Mouse (Mus musculus) lung, embryonic 16.5 days (tissue): ENCODE results near the gene Colgalt2. TPM values are rescaled to one million over a fixed set of nuclear protein-coding genes. Genes with fewer than 3 reads are reported as not detected.

Source experiments
- ATAC-seq: fragments of 200-750 bp; cut with Nextera tagmentation; 2 replicates; pipeline ENCODE4 v1.8.0; 2017; ENCODE audit warnings: low read depth, mild to moderate bottlenecking, moderate library complexity
- H3K27ac ChIP-seq: fragments of 300-500 bp; sonication (generic); 2 replicates; pipeline ENCODE4 v1.5.1; 2014; ENCODE audit warnings: mild to moderate bottlenecking, control low read depth, low read length
- H3K27me3 ChIP-seq: fragments of 300-500 bp; sonication (generic); 2 replicates; pipeline ENCODE4 v1.6.1; 2014; ENCODE audit warnings: low read depth, low read length, mixed read lengths; ENCODE audit not compliant: control insufficient read depth, insufficient read depth
- H3K36me3 ChIP-seq: fragments of 300-500 bp; sonication (generic); 2 replicates; pipeline ENCODE4 v1.6.1; 2014; ENCODE audit warnings: low read length; ENCODE audit not compliant: control insufficient read depth, insufficient read depth
- H3K4me1 ChIP-seq: fragments of 300-500 bp; sonication (generic); replicated peaks from 2 replicates; pipeline ENCODE4 v1.6.1; 2014; ENCODE audit warnings: low read length, mixed read lengths; ENCODE audit not compliant: control insufficient read depth, insufficient read depth
- H3K4me2 ChIP-seq: fragments of 300-500 bp; sonication (generic); 2 replicates; pipeline ENCODE4 v1.6.1; 2014; ENCODE audit warnings: low read depth, low read length, control low read depth
- H3K4me3 ChIP-seq: fragments of 300-500 bp; sonication (generic); 2 replicates; pipeline ENCODE4 v1.5.1; 2014; ENCODE audit warnings: mild to moderate bottlenecking, low read length, control low read depth
- H3K9ac ChIP-seq: fragments of 300-500 bp; sonication (generic); 2 replicates; pipeline ENCODE4 v1.6.1; 2014; ENCODE audit warnings: low read length, control low read depth
- H3K9me3 ChIP-seq: fragments of 300-500 bp; sonication (generic); 2 replicates; pipeline ENCODE4 v1.6.1; 2016; ENCODE audit warnings: low read length; ENCODE audit not compliant: control insufficient read depth
- WGBS: fragments of 180-500 bp; shearing (Covaris S2); extraction: QIAGEN DNeasy Blood & Tissue Kit; methylation state at CpG from one replicate; pipeline ENCODE4 v1.1.7; 2014; 5-methylcytosine and 5-hydroxymethylcytosine counted together
- polyA plus RNA-seq: library from polyadenylated mRNA; unstranded; fragments of >200 nt; fragmentation: Nextera tagmentation; extraction: Ambion mirVana; gene quantifications from 2 replicates; pipeline ENCODE4 v1.2.1, GENCODE M21; 2015

The Colgalt2 gene
- polyA plus RNA-seq, 1 experiment from 2014 or later = 1.3 TPM

DNA sequence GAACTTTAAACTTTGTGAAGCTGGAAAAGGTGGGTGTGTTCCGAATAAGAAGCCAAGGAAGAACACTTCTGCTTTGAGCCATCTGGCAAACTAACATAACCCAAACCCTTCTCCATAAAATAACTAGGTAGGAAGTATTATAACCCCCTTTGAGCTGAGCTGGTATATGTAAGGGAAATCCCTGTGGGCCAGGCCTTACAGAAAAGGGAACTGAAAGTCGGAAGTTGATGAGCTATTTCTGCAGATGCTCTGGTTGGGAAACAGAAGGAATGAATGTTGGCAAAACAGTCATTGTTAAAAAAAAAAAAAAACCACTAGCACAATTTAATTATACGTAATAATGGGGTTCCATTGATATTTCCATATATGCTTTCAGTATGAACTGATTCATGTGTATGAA is 129.1 kb downstream of the Colgalt2 start:
- Histone ChIP-seq H3K27me3 (no peaks in the 10 kb centered on the region), H3K4me3 (no peak overlapping the region), H3K36me3 (peaks cover 5% of the 10 kb centered on the region; the same call in 1 of the 2 replicates), H3K4me1 (peaks cover 7% of the 10 kb centered on the region), H3K4me2 (no peak overlapping the region), H3K27ac (no peak overlapping the region), H3K9ac (no peak overlapping the region), H3K9me3 (no peaks in the 10 kb centered on the region)
- ATAC-seq = no peak
- 81% methylated on average over 3 of the region's 3 CpGs for WGBS

GRCm38 (mm10) chr1:152531498-152531897 is 131.9 kb downstream of the Colgalt2 start:
- Histone ChIP-seq H3K27ac (no peak overlapping the region), H3K4me1 (peaks cover 4% of the 10 kb centered on the region), H3K27me3 (no peaks in the 10 kb centered on the region), H3K4me2 (0 out of 2 replicates have a peak overlapping the region, but pooled peaks have one; percentile 4), H3K4me3 (no peak overlapping the region), H3K36me3 (no peaks in the 10 kb centered on the region), H3K9me3 (no peaks in the 10 kb centered on the region), H3K9ac (no peak overlapping the region)
- 32% methylated on average over 15 of the region's 15 CpGs for WGBS
- ATAC-seq = peak; percentile 20; the same call in 1 of the 2 replicates

- WGBS = 80% methylated on average over 7 of the region's 7 CpGs
- no peak overlapping the region for H3K4me3 ChIP-seq
- H3K4me2 ChIP-seq = no peak overlapping the region
- no peak overlapping the region for H3K27ac ChIP-seq
- no peaks in the 10 kb centered on the region for H3K27me3 ChIP-seq
- no peak overlapping the region for H3K9ac ChIP-seq
- ATAC-seq = no peak
- peaks cover 4% of the 10 kb centered on the region for H3K4me1 ChIP-seq
- H3K36me3 ChIP-seq = peaks cover 10% of the 10 kb centered on the region
- no peaks in the 10 kb centered on the region for H3K9me3 ChIP-seq
These were observed 134.9 kb downstream of the Colgalt2 start for GRCm38 (mm10) chr1:152534531-152534930.

- Histone ChIP-seq H3K4me3 (no peak overlapping the region), H3K27ac (no peak overlapping the region), H3K36me3 (peaks cover 11% of the 10 kb centered on the region), H3K9ac (no peak overlapping the region), H3K27me3 (no peaks in the 10 kb centered on the region), H3K4me1 (peaks cover 3% of the 10 kb centered on the region), H3K9me3 (no peaks in the 10 kb centered on the region), H3K4me2 (no peak overlapping the region)
- 59% methylated on average over 16 of the region's 16 CpGs for WGBS
- no peak for ATAC-seq
These were observed 136.9 kb downstream of the Colgalt2 start for GRCm38 (mm10) chr1:152536416-152537018.

- Histone ChIP-seq H3K4me1 (no peaks in the 10 kb centered on the region), H3K27ac (no peak overlapping the region), H3K4me2 (no peak overlapping the region), H3K4me3 (no peak overlapping the region), H3K9me3 (no peaks in the 10 kb centered on the region), H3K9ac (no peak overlapping the region), H3K36me3 (peaks cover 11% of the 10 kb centered on the region), H3K27me3 (no peaks in the 10 kb centered on the region)
- 88% methylated on average over 13 of the region's 13 CpGs for WGBS
- no peak for ATAC-seq
These were observed 137.6 kb downstream of the Colgalt2 start for GRCm38 (mm10) chr1:152537186-152537585.

DNA sequence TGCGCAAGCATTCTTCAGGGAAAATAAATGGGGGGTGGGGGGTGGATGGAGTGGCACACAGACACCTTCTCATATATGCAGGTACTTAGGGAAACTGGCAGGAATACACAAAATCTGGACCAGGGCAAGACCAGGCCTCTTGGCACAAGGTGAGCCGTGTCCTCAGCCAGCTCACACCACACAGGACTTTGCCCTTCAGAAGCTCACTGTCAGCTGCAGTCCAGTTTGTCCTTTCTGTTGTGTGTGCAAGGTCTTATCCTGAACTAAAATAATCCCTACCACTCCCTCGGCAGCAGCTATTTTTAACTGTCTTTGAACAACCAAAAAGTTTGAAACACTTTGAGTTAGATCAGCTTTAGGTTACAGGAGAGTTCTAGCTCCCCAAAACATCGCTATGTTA is 139.2 kb downstream of the Colgalt2 start:
- WGBS = 82% methylated on average over 4 of the region's 4 CpGs
- Histone ChIP-seq H3K9me3 (no peaks in the 10 kb centered on the region), H3K27me3 (no peaks in the 10 kb centered on the region), H3K36me3 (peaks cover 20% of the 10 kb centered on the region), H3K4me2 (no peak overlapping the region), H3K27ac (no peak overlapping the region), H3K4me1 (no peaks in the 10 kb centered on the region), H3K9ac (no peak overlapping the region), H3K4me3 (no peak overlapping the region)
- ATAC-seq = no peak

- H3K4me3 ChIP-seq = no peak overlapping the region
- WGBS = 77% methylated on average over 3 of the region's 3 CpGs
- peaks cover 24% of the 10 kb centered on the region for H3K36me3 ChIP-seq
These were observed 140.8 kb downstream of the Colgalt2 start for GRCm38 (mm10) chr1:152540304-152540887.

DNA sequence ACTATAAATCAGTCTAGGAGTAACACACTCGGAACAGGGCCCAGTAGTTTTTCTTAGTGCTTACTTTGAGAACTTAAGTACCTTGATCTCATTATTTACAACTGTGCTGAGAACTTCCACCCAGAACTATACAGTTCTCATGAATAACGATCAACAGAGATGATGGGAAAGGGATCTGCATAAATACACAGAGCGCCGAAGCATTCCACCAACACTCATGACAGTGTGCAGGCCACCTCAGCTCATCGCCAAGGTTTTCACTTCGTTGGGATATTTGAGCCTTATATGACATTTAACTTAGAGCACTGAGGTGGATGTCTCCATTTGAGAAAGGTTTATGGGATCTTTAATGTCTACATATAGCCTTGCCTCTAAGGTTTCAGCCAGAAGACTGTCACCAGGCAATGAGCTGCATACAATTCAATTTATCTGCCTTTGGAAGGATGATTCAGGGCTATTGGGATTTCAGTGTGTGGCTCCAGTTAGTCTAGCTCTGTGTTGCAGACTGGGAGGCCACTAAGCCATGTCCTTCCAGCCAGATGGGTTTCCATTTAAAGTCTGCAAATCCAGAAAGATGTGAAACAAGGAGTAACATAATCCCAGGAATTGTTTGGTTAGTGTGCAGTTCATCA is 143.2 kb downstream of the Colgalt2 start:
- Histone ChIP-seq H3K4me1 (no peaks in the 10 kb centered on the region), H3K27me3 (no peaks in the 10 kb centered on the region), H3K27ac (no peak overlapping the region), H3K4me3 (no peak overlapping the region), H3K4me2 (no peak overlapping the region), H3K9me3 (no peaks in the 10 kb centered on the region), H3K36me3 (peaks cover 22% of the 10 kb centered on the region), H3K9ac (no peak overlapping the region)
- no peak for ATAC-seq
- WGBS = 79% methylated on average over 6 of the region's 6 CpGs

More at GRCm38 (mm10) chr1:152540304-152540887, 140.8 kb downstream of the Colgalt2 start:
- H3K4me1 ChIP-seq = no peaks in the 10 kb centered on the region
- no peak overlapping the region for H3K9ac ChIP-seq
- no peak overlapping the region for H3K4me2 ChIP-seq
- no peaks in the 10 kb centered on the region for H3K27me3 ChIP-seq
- H3K27ac ChIP-seq = no peak overlapping the region
- no peaks in the 10 kb centered on the region for H3K9me3 ChIP-seq
- no peak for ATAC-seq

DNA sequence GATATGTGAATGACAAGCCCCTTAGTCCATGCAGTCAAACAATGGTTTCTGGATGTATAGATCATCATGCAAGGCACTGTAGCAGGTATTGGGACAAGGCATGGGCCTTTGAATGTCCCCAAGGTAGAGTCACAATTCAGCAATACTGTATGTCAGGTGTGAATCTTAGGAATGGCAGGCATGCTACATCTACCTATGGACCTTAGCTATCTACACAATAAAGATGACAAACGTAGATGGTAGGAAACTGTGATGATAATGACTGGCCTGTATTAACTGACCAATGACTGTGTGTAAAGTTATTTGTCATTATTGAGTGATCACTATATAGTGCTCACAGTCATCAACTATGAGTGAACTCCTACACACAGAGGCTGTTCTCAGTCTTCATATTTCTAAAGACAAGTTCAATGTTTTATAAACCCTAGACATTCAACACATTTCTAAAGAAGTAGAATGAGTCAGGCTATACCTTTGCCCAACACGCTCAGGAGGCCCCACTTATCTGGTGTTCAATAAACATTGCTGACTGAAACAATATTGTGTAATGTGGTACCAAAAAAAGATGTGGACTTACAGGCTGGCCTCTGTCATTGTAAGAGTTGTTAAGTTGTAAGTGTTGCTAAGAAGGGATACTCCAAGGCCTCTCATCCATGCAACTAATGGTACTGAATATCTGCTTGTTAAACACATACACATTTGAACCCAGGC is 144.0 kb downstream of the Colgalt2 start:
- no peaks in the 10 kb centered on the region for H3K27me3 ChIP-seq
- no peaks in the 10 kb centered on the region for H3K9me3 ChIP-seq
- peaks cover 2% of the 10 kb centered on the region for H3K4me1 ChIP-seq
- no peak overlapping the region for H3K4me3 ChIP-seq
- 71% methylated on average over 2 of the region's 2 CpGs for WGBS
- no peak overlapping the region for H3K4me2 ChIP-seq
- no peak for ATAC-seq
- no peak overlapping the region for H3K27ac ChIP-seq
- no peak overlapping the region for H3K9ac ChIP-seq
- H3K36me3 ChIP-seq = peaks cover 23% of the 10 kb centered on the region
